ENCODE assay signal across 12 mouse cellular contexts in the genomic region with DNA sequence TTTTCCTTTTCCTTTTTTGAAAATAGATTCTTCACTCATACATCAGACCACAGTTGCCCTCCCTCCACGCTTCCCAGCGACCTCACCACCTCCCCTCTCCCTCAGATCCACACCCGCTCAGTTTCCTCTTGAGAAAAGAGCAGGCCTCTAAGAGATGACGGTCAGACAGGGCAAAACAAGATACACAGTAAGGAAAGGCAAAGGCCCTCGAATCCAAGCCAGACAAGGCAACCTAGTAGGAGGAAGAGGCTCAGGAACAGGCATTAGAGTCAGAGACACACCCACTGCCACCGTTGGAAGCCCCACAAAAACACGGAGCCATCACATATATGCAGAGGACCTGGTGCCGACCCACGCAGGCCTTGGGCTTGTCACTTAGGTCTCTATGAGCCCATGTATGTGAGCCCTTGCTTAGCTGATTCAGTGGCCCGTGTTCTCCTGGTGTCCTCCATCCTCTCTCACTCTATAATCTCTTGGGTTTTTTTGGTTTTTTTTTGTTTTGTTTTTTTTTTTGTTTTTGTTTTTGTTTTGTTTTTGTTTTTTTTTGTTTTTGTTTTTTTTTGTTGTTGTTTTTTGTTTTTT.
DNase-seq lines count a peak whose midpoint lies in the region; ATAC-seq and TF ChIP-seq lines count a peak whose summit lies in the region.
"Had no signal": no experiment of that assay in that cellular context is flagged by ENCODE, and none has a peak within 500 bp of the region (broad histone marks: within the 10 kb centered on the region; RNA-seq: fewer than 3 reads in every experiment).

No protein-coding gene starts in this region.

- H3K9ac ChIP-seq in forebrain, embryonic 11.5 days (ENCODE audit: low read length): no peak overlapping the region
- H3K9ac ChIP-seq in kidney, embryonic 14.5 days (ENCODE audit: low read depth, low read length): no peak overlapping the region
- H3K9ac ChIP-seq: embryonic facial prominence, embryonic 12.5 days; limb, embryonic 12.5 days had no signal

- no peak for DNase-seq in forebrain, embryonic 11.5 days (ENCODE audit: low spot score)
- no peak for DNase-seq in forebrain, embryonic 10.5 days (ENCODE audit: extremely low spot score, low spot score)
- no peak for DNase-seq in testis, postnatal 14 days (ENCODE audit: low spot score)
- peak; percentile 9 for DNase-seq in splenic B cell, adult 2 months (ENCODE audit: low read depth, low spot score)
- no peak for DNase-seq in lung, postnatal 25 days (ENCODE audit: low spot score)
- DNase-seq in adrenal gland, postnatal 10 days: no peak

- TF ChIP-seq CTCF in testis, adult 2 months (IDR thresholded peaks at IDR 0.05; ENCODE audit: control insufficient read depth, insufficient read depth, insufficient replicate concordance, low read depth, low read length): no peak

- H3K4me1 ChIP-seq in forebrain, embryonic 11.5 days (replicated peaks; ENCODE audit: control insufficient read depth, insufficient read depth, low read length): no peaks in the 10 kb centered on the region
- H3K4me1 ChIP-seq in forebrain, embryonic 10.5 days: no peaks in the 10 kb centered on the region
- peaks cover 4% of the 10 kb centered on the region for H3K4me1 ChIP-seq in testis, adult 2 months (ENCODE audit: control insufficient read depth, insufficient read depth, low read length)
- no peaks in the 10 kb centered on the region for H3K4me1 ChIP-seq in kidney, embryonic 14.5 days (ENCODE audit: control insufficient read depth, insufficient read depth, low read length)
- H3K4me1 ChIP-seq: embryonic facial prominence, embryonic 12.5 days; hindbrain, embryonic 10.5 days; limb, embryonic 12.5 days had no signal

- H3K27me3 ChIP-seq in forebrain, embryonic 11.5 days (ENCODE audit: control insufficient read depth, insufficient read depth, low read length): no peaks in the 10 kb centered on the region
- H3K27me3 ChIP-seq in forebrain, embryonic 10.5 days (ENCODE audit: poor library complexity, severe bottlenecking): no peaks in the 10 kb centered on the region
- no peaks in the 10 kb centered on the region for H3K27me3 ChIP-seq in testis, adult 2 months (ENCODE audit: control insufficient read depth, insufficient read depth, low read length)
- H3K27me3 ChIP-seq in kidney, embryonic 14.5 days (ENCODE audit: control insufficient read depth, insufficient read depth, low read length): no peaks in the 10 kb centered on the region
- H3K27me3 ChIP-seq in splenic B cell, adult 2 months (ENCODE audit: control insufficient read depth, insufficient read depth, low read length, poor library complexity, severe bottlenecking): no peaks in the 10 kb centered on the region
- H3K27me3 ChIP-seq: CH12.LX; embryonic facial prominence, embryonic 12.5 days; limb, embryonic 12.5 days had no signal

- ATAC-seq in forebrain, embryonic 11.5 days (replicated peaks; ENCODE audit: low FRiP score): 0 out of 2 replicates have a peak, but pooled peaks have one; percentile 35
- ATAC-seq in kidney, embryonic 14.5 days (ENCODE audit: low FRiP score, low TSS enrichment): 0 out of 2 replicates have a peak, but pooled peaks have one; percentile 60

- H3K36me3 ChIP-seq in forebrain, embryonic 11.5 days (ENCODE audit: control insufficient read depth, insufficient read depth, low read length): no peaks in the 10 kb centered on the region
- H3K36me3 ChIP-seq in forebrain, embryonic 10.5 days (replicated peaks): no peaks in the 10 kb centered on the region
- H3K36me3 ChIP-seq in testis, adult 2 months (ENCODE audit: control insufficient read depth, insufficient read depth, low read length): no peaks in the 10 kb centered on the region
- no peaks in the 10 kb centered on the region for H3K36me3 ChIP-seq in kidney, embryonic 14.5 days (ENCODE audit: control insufficient read depth, insufficient read depth, low read length)
- no peaks in the 10 kb centered on the region; the same call in 1 of the 2 replicates for H3K36me3 ChIP-seq in splenic B cell, adult 2 months (ENCODE audit: control insufficient read depth, insufficient read depth, low read length, poor library complexity, severe bottlenecking)
- H3K36me3 ChIP-seq: embryonic facial prominence, embryonic 12.5 days; hindbrain, embryonic 10.5 days; limb, embryonic 12.5 days had no signal

- H3K4me3 ChIP-seq in forebrain, embryonic 11.5 days (ENCODE audit: low read depth, low read length): no peak overlapping the region
- H3K4me3 ChIP-seq in forebrain, embryonic 10.5 days: no peak overlapping the region
- peak overlapping the region; percentile 14 for H3K4me3 ChIP-seq in testis, adult 2 months (ENCODE audit: control insufficient read depth, low read depth, low read length)
- no peak overlapping the region for H3K4me3 ChIP-seq in kidney, embryonic 14.5 days (ENCODE audit: low read length)
- H3K4me3 ChIP-seq: embryonic facial prominence, embryonic 12.5 days; hindbrain, embryonic 10.5 days; limb, embryonic 12.5 days had no signal

- WGBS in forebrain, embryonic 11.5 days: 85% methylated on average over 10 of the region's 10 CpGs
- WGBS in forebrain, embryonic 10.5 days: 84% methylated on average over 10 of the region's 10 CpGs
- 86% methylated on average over 10 of the region's 10 CpGs for WGBS in kidney, embryonic 14.5 days

- TF ChIP-seq POLR2A in testis, adult 2 months (IDR thresholded peaks at IDR 0.05; ENCODE audit: control insufficient read depth, low read depth, low read length): no peak

- no peaks in the 10 kb centered on the region for H3K9me3 ChIP-seq in forebrain, embryonic 11.5 days (ENCODE audit: control insufficient read depth, low read length)
- H3K9me3 ChIP-seq in forebrain, embryonic 10.5 days: no peaks in the 10 kb centered on the region
- no peaks in the 10 kb centered on the region for H3K9me3 ChIP-seq in kidney, embryonic 14.5 days (ENCODE audit: control insufficient read depth, low read length)
- H3K9me3 ChIP-seq: embryonic facial prominence, embryonic 12.5 days; hindbrain, embryonic 10.5 days; limb, embryonic 12.5 days had no signal

- no peak overlapping the region for H3K4me2 ChIP-seq in forebrain, embryonic 11.5 days (ENCODE audit: low read depth, low read length, severe bottlenecking)
- H3K4me2 ChIP-seq in kidney, embryonic 14.5 days (replicated peaks; ENCODE audit: low read depth, low read length): no peak overlapping the region
- H3K4me2 ChIP-seq: embryonic facial prominence, embryonic 12.5 days; limb, embryonic 12.5 days had no signal

- no peak overlapping the region for H3K27ac ChIP-seq in forebrain, embryonic 11.5 days (ENCODE audit: low read depth, low read length)
- no peak overlapping the region for H3K27ac ChIP-seq in forebrain, embryonic 10.5 days
- H3K27ac ChIP-seq in testis, adult 2 months (ENCODE audit: control insufficient read depth, insufficient read depth, low read depth, low read length): no peak overlapping the region
- H3K27ac ChIP-seq in kidney, embryonic 14.5 days (ENCODE audit: low read depth, low read length): no peak overlapping the region
- H3K27ac ChIP-seq: embryonic facial prominence, embryonic 12.5 days; hindbrain, embryonic 10.5 days; limb, embryonic 12.5 days had no signal
